Mouse (Mus musculus): Measurements from ENCODE around the gene Cog8. TPM values are rescaled to one million over a fixed set of nuclear protein-coding genes. Genes with fewer than 3 reads are reported as not detected.
A peak's percentile ranks its signal among the peaks of the same experiment; 100 is the strongest.

Cog8 gene
- polyA plus RNA-seq, 1 experiment from 2014 or later: 24.8 TPM

DNA sequence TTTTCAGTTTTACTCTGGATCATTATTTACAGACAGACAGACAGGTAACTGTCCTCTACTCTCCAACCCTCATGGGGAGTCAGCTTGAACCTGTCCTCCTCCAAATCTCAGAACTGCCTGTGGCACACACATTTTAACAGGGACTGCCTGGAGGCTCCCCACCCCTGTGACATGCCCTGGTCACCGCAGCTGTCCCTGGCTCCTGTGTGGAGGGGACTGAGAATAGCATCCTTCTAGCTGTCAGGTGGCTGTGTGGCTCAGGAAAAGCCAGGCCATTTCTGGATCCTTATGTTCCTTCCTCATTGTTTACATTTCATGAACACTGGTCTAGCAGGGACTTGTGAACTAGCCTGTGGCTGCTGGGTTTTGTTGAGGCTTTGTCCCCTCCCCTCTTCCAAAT lies 17.6 kb upstream of the Cog8 start:
- Histone ChIP-seq H3K4me2 (no peak overlapping the region), H3K27me3 (replicated peaks) (no peaks in the 10 kb centered on the region), H3K4me3 (no peak overlapping the region), H3K4me1 (peaks cover 6% of the 10 kb centered on the region; the same call in 1 of the 2 replicates), H3K36me3 (peaks cover 92% of the 10 kb centered on the region), H3K27ac (replicated peaks) (no peak overlapping the region), H3K9ac (no peak overlapping the region), H3K9me3 (no peaks in the 10 kb centered on the region)
- ATAC-seq (ENCODE audit: extremely low read depth, insufficient number of reproducible peaks, low FRiP score, low TSS enrichment): no peak
- 90% methylated on average over 1 of the region's 1 CpGs for WGBS

DNA sequence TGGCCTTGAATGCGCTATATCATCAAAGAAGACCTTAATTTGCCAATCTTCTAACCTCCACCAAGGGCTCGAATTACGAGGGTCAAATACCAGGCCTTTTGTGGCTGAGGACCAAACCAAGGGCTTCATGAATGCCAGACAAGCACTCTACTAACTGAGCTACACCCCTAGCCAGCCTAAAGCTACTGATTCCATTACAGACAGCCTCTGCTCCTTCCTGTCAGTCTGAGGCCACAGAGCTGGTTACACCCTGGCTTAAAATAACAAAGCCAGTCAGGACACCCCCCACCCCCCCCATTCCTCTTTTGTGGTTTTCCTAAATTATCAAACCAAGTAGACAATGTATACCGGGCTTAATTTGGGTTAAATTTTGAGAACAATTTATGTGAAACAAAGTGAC lies 17.2 kb upstream of the Cog8 start:
- H3K9me3 ChIP-seq: no peaks in the 10 kb centered on the region
- no peak overlapping the region for H3K4me3 ChIP-seq
- H3K27me3 ChIP-seq (replicated peaks): no peaks in the 10 kb centered on the region
- H3K36me3 ChIP-seq: peaks cover 92% of the 10 kb centered on the region
- H3K27ac ChIP-seq (replicated peaks): no peak overlapping the region
- no peak for ATAC-seq (ENCODE audit: extremely low read depth, insufficient number of reproducible peaks, low FRiP score, low TSS enrichment)
- 74% methylated on average over 4 of the region's 4 CpGs for WGBS
- H3K4me1 ChIP-seq: peaks cover 6% of the 10 kb centered on the region; the same call in 1 of the 2 replicates
- H3K9ac ChIP-seq: no peak overlapping the region
- H3K4me2 ChIP-seq: no peak overlapping the region

DNA sequence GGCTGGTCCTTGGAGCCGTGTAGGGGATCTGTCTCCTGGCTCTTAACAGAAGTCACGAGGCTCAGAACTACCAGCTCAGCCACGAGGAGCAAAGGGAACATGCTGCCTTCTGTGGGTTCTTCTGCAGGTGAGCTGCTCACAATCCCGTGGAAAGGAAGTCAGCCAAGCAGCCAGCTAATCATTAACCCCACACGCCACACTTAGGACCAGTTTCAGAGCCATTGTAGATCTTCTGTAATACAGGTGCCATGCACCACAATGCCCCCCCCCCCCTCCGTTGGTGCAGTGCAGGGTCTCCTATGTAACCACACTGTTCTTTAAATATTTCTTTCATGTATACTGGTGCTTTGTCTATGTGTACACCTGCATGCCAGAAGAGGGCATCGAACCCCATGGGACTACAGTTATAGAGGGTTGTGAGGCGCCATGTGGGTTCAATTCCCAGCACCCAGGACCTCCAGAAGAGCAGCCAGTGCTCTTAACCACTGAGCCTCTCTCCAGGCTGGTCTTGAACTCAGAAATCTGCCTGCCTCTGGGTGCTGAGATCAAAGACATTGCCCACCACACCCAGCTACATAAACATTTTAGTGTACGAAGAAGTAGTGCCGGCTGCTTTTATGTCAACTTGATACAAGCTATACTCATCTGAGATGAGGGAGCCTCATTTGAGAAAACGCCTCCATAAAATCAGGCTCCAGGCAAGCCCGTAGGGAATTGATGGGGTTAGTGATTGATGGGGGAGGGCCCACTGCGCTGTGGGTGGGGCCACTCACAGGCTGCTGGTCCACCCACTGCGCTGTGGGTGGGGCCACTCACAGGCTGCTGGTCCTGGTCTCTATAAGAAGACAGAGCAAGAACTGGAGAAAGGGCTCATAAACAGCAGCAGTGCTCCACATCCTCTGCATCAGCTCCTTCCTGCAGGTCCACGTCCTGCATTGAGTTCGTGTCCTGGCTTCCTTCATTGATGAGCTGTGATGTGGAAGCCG lies 9.3 kb upstream of the Cog8 start, which contains the start of gene Tmed6:
TSS of gene Tmed6 (minus strand) at position 134 of the 986 bp plus-strand sequence.
- ATAC-seq (ENCODE audit: extremely low read depth, insufficient number of reproducible peaks, low FRiP score, low TSS enrichment): no peak
- Histone ChIP-seq H3K9ac (no peak within 1 kb of the TSS), H3K27ac (replicated peaks) (no peak within 1 kb of the TSS), H3K4me2 (no peak within 1 kb of the TSS), H3K4me3 (no peak within 1 kb of the TSS), H3K9me3 (no peaks in the 10 kb centered on the region), H3K4me1 (no peaks in the 10 kb centered on the region), H3K36me3 (peaks cover 28% of the 10 kb centered on the region), H3K27me3 (replicated peaks) (no peaks in the 10 kb centered on the region)
- WGBS: 53% methylated on average over 17 of the region's 17 CpGs

DNA sequence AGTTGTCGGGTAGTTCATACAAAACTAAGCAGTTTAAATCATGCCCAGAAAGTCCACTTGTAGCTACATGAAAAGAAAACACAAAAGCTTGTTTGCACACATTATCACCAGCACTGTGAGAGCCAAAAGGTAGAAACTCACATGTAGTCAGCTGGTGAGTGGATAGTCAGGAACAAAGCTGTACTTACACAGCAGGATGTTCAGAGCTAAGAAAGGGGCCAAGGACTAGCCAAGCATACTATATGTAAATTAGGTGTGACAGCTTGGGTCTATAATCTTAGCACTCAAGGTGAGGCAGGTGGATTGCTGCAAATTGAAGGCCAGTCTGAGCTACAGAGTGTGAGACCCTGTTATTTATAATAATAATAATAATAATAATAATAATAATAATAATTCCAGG lies 6.1 kb upstream of the Cog8 start:
- H3K27ac ChIP-seq (replicated peaks): no peak overlapping the region
- H3K9ac ChIP-seq: no peak overlapping the region
- H3K4me3 ChIP-seq: no peak overlapping the region
- no peaks in the 10 kb centered on the region for H3K27me3 ChIP-seq (replicated peaks)
- peaks cover 28% of the 10 kb centered on the region for H3K36me3 ChIP-seq
- H3K4me2 ChIP-seq: no peak overlapping the region
- no peaks in the 10 kb centered on the region for H3K9me3 ChIP-seq
- WGBS: 71% methylated on average over 1 of the region's 1 CpGs
- H3K4me1 ChIP-seq: peaks cover 5% of the 10 kb centered on the region
- no peak for ATAC-seq (ENCODE audit: extremely low read depth, insufficient number of reproducible peaks, low FRiP score, low TSS enrichment)

DNA sequence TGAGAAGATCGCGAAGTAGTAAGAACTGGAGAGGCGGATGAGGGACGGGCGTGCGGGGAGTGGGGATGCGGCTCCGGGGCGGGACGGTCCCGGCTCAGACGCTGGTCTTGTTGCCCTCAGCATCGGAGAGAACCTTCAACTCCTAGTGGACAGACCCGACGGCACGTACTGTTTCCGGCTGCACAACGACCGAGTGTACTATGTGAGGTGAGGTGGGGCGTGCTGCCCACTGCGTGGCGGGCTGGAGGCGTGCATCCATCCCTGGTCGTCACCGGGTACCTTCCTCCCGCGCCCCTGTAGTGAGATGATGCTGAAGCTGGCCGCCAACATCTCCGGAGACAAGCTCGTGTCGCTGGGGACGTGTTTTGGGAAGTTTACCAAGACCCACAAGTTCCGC lies 482 bp upstream of the Cog8 start:
- peak overlapping the region; percentile 98 for H3K4me2 ChIP-seq
- no peaks in the 10 kb centered on the region for H3K9me3 ChIP-seq
- no peaks in the 10 kb centered on the region for H3K27me3 ChIP-seq (replicated peaks)
- H3K27ac ChIP-seq (replicated peaks): peak overlapping the region; percentile 49
- WGBS: under 1% methylated on average over 33 of the region's 33 CpGs
- H3K4me1 ChIP-seq: peaks cover 21% of the 10 kb centered on the region
- peak overlapping the region; percentile 100 for H3K4me3 ChIP-seq
- H3K9ac ChIP-seq: peak overlapping the region; percentile 88
- peaks cover 57% of the 10 kb centered on the region for H3K36me3 ChIP-seq
- ATAC-seq (ENCODE audit: extremely low read depth, insufficient number of reproducible peaks, low FRiP score, low TSS enrichment): peak; percentile 34; the same call in 1 of the 2 replicates

DNA sequence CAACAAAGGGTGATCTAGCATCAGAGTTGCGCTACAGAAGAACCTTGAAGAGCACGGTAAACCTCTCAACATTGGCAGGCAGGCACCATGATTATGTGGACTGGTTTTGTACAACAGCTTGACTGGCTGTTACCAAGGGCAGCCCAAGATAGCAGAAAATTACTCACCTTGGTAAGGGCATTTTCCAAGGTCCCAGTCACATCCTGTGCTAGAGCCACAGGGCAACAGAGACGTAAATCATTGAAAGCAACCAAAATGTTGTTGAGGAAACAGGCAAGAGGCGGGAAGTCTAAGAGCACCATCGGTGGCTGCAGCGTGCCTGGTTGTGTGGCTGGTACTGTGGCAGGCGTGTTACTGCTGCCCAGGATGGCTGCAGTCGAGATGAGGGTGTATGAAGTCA lies 4.4 kb downstream of the Cog8 start:
- H3K9ac ChIP-seq: no peak overlapping the region
- no peak overlapping the region for H3K4me3 ChIP-seq
- H3K9me3 ChIP-seq: no peaks in the 10 kb centered on the region
- H3K27ac ChIP-seq (replicated peaks): no peak overlapping the region
- peaks cover 26% of the 10 kb centered on the region for H3K4me1 ChIP-seq
- ATAC-seq (ENCODE audit: extremely low read depth, insufficient number of reproducible peaks, low FRiP score, low TSS enrichment): no peak
- peaks cover 59% of the 10 kb centered on the region for H3K36me3 ChIP-seq
- no peaks in the 10 kb centered on the region for H3K27me3 ChIP-seq (replicated peaks)
- WGBS: 95% methylated on average over 8 of the region's 8 CpGs
- H3K4me2 ChIP-seq: no peak overlapping the region

DNA sequence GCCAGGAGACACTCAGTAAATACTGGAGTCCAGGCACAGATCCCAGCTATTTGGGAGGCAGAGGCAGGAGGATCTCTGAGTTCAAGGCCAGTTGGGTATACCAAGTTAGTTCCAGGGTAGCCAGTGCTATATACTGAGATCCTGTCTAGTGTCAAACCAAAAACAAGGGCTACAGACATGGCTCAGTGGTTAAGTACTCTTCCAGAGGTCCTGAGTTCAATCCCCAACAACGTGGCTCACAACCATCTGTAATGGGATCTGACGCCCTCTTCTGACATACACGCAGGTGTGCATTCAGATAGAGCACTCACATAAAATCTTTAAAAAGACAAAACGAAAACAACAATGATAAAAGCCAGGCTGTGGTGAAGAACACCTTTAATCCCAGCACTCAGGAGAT lies 7.0 kb downstream of the Cog8 start:
- Histone ChIP-seq H3K4me2 (peak overlapping the region; percentile 96), H3K27ac (replicated peaks) (peak overlapping the region; percentile 95), H3K36me3 (peaks cover 81% of the 10 kb centered on the region), H3K9me3 (no peaks in the 10 kb centered on the region), H3K27me3 (replicated peaks) (no peaks in the 10 kb centered on the region), H3K9ac (no peak overlapping the region), H3K4me1 (peaks cover 22% of the 10 kb centered on the region), H3K4me3 (peak overlapping the region; percentile 93; the same call in 1 of the 2 replicates)
- no peak for ATAC-seq (ENCODE audit: extremely low read depth, insufficient number of reproducible peaks, low FRiP score, low TSS enrichment)
- WGBS: 93% methylated on average over 4 of the region's 4 CpGs

DNA sequence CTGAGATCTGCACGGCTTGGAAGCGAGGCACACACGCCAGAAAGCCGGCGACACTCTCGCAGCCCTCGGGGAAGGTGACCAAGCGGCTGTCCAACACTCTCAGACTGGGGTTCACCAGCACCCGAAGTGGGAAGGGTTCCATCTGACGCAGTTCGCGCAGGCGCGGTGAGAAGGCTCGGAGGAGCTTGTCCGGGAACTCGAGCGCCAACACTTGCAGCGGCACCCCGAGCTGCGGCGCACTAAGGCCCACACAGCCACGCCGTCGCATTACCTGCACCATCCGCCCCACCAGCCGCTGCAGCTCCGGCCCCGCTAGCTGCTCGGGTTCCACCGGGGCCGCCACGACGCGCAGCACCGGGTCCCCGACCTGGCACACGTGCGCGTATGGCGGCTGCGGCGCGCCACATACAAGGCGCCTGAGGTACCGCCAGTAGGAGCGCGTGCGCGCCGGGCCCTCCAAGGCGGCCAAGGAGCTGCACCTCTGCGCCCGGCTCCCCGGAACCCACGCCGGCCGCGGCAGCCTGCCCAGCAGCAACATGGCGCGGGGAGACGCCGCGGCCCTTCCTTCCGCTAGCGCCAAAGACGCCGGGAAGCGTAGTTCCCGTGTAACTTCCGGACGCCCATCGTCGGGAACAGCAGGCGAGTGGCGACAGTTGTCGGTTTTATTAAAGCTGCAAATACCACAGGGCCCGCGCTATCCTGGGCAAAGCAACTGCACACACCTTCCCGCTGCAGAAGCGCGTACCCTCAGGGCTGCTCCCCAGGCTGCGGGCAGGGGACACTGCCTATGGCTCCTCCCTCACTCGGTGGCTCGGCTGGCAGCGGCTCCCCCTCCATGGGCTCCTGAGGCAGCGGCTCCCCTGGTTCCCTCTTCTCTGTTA lies 8.2 kb downstream of the Cog8 start, which contains the start of gene Pdf:
TSS of gene Pdf (minus strand) at position 554 of the 881 bp plus-strand sequence.
- Histone ChIP-seq H3K27me3 (replicated peaks) (no peaks in the 10 kb centered on the region), H3K4me1 (peaks cover 22% of the 10 kb centered on the region), H3K9ac (peak within 1 kb of the TSS; percentile 92), H3K36me3 (peaks cover 81% of the 10 kb centered on the region), H3K4me3 (peak within 1 kb of the TSS; percentile 93), H3K27ac (replicated peaks) (peak within 1 kb of the TSS; percentile 95), H3K9me3 (no peaks in the 10 kb centered on the region), H3K4me2 (peak within 1 kb of the TSS; percentile 96)
- WGBS: under 1% methylated on average over 84 of the region's 87 CpGs
- ATAC-seq (ENCODE audit: extremely low read depth, insufficient number of reproducible peaks, low FRiP score, low TSS enrichment): peak; percentile 60

DNA sequence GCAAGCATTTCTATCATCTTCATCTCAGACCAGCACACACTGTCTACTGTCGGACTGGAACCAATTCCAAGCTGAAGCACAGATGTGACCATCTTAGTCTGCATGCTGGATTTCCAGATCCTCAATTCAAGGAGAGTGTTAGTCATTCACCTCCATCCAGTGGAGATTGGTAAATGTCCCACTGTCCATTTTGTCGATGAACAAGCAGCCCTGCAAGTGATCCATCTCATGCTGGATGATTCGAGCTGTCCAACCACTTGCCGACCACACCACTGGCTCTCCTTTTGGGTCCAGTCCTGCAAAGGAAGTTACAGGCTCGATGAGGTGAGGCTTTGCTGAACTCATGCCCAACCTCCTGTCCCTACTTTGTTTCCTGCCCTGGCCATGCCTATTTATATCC lies 9.5 kb downstream of the Cog8 start:
- WGBS: 57% methylated on average over 5 of the region's 5 CpGs
- no peaks in the 10 kb centered on the region for H3K27me3 ChIP-seq (replicated peaks)
- H3K36me3 ChIP-seq: peaks cover 81% of the 10 kb centered on the region
- peak overlapping the region; percentile 95 for H3K27ac ChIP-seq (replicated peaks)
- peak overlapping the region; percentile 96 for H3K4me2 ChIP-seq
- peaks cover 22% of the 10 kb centered on the region for H3K4me1 ChIP-seq
- H3K4me3 ChIP-seq: peak overlapping the region; percentile 93
- ATAC-seq (ENCODE audit: extremely low read depth, insufficient number of reproducible peaks, low FRiP score, low TSS enrichment): no peak
- H3K9ac ChIP-seq: peak overlapping the region; percentile 92
- H3K9me3 ChIP-seq: no peaks in the 10 kb centered on the region

DNA sequence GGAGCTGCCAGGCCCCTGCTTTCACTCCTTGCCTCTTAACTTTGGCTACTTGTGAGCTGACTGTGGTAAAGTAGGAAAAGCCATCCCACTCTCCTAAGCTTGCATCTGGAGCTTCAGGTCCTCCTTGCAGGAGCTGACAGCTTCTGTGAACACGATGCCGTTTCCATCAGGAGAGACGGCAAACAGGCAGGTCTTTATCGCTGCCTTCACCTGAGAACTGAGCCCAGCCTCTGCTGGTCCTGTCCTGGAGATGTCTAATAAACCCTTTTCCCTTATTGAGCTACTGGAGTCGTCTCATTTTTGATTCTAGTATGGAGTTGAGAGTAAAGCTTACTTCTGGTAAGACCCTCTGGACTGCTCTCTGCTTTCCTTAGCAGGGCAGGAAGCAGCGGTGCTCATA lies 11.0 kb downstream of the Cog8 start:
- ATAC-seq (ENCODE audit: extremely low read depth, insufficient number of reproducible peaks, low FRiP score, low TSS enrichment): no peak
- Histone ChIP-seq H3K4me2 (no peak overlapping the region), H3K9me3 (no peaks in the 10 kb centered on the region), H3K36me3 (peaks cover 81% of the 10 kb centered on the region), H3K4me3 (no peak overlapping the region), H3K4me1 (peaks cover 22% of the 10 kb centered on the region), H3K9ac (no peak overlapping the region), H3K27ac (replicated peaks) (no peak overlapping the region), H3K27me3 (replicated peaks) (no peaks in the 10 kb centered on the region)
- WGBS: 86% methylated on average over 6 of the region's 6 CpGs

DNA sequence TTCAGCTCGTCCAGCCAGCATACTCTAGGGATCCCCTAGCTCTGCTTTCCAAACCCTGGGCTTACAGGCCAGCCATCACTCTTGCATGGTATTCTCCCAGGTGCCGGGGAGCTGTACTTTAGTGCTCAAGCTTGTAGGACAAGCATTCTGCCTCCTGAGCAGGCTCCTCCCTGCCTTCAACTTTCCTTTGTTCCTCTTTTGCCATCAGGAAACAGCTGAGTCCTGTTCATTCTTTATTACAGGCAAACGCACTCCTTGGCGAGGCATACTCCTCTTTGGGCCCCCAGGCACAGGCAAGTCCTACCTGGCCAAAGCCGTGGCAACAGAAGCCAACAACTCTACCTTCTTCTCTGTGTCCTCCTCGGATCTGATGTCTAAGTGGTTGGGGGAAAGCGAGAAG lies 15.9 kb downstream of the Cog8 start:
- H3K27ac ChIP-seq (replicated peaks): no peak overlapping the region
- no peak overlapping the region for H3K9ac ChIP-seq
- no peaks in the 10 kb centered on the region for H3K27me3 ChIP-seq (replicated peaks)
- no peak for ATAC-seq (ENCODE audit: extremely low read depth, insufficient number of reproducible peaks, low FRiP score, low TSS enrichment)
- no peak overlapping the region for H3K4me2 ChIP-seq
- H3K4me1 ChIP-seq: no peaks in the 10 kb centered on the region
- no peak overlapping the region for H3K4me3 ChIP-seq
- peaks cover 92% of the 10 kb centered on the region for H3K36me3 ChIP-seq
- WGBS: 74% methylated on average over 7 of the region's 7 CpGs
- H3K9me3 ChIP-seq: no peaks in the 10 kb centered on the region
